Mouse (Mus musculus): ENCODE measurements at regions not wholly inside any gene's neighbourhood (a gene's known extent, or its start where the extent isn't known, plus 50 kb on each side); places are given as distances from the start of the nearest gene placed in this dataset.
A peak's percentile ranks its signal among the peaks of the same experiment; 100 is the strongest.

GRCm38 (mm10) chr1:137332108-137332769 is 372.0 kb upstream of the Nr5a2 start:
- DNase-seq (ENCODE audit: low read depth, low spot score): no peak

GRCm38 (mm10) chr1:137331746-137332107 is 371.5 kb upstream of the Nr5a2 start:
- no peak for DNase-seq (ENCODE audit: low read depth, low spot score)

GRCm38 (mm10) chr1:137330634-137331033 is 370.4 kb upstream of the Nr5a2 start:
- peak; percentile 54 for DNase-seq (ENCODE audit: low read depth, low spot score)

- DNase-seq (ENCODE audit: low read depth, low spot score): peak; percentile 58
Observed at GRCm38 (mm10) chr1:137323884-137324594, 363.8 kb upstream of the Nr5a2 start.

- no peak for DNase-seq (ENCODE audit: low read depth, low spot score)
Observed at GRCm38 (mm10) chr1:137323035-137323680, 362.9 kb upstream of the Nr5a2 start.

GRCm38 (mm10) chr1:137302757-137303422 is 342.6 kb upstream of the Nr5a2 start:
- DNase-seq (ENCODE audit: low read depth, low spot score): no peak

- peak; percentile 2 for DNase-seq (ENCODE audit: low read depth, low spot score)
Observed at GRCm38 (mm10) chr1:137297780-137298569, 337.7 kb upstream of the Nr5a2 start.

- DNase-seq (ENCODE audit: low read depth, low spot score): no peak
Observed at GRCm38 (mm10) chr1:137289456-137289855, 329.2 kb upstream of the Nr5a2 start.

- DNase-seq (ENCODE audit: low read depth, low spot score): no peak
Observed at GRCm38 (mm10) chr1:137283291-137283690, 323.0 kb upstream of the Nr5a2 start.

- DNase-seq (ENCODE audit: low read depth, low spot score): no peak
Observed at GRCm38 (mm10) chr1:137282457-137282856, 322.2 kb upstream of the Nr5a2 start.

- DNase-seq (ENCODE audit: low read depth, low spot score): no peak
Observed at GRCm38 (mm10) chr1:137280391-137281386, 320.4 kb upstream of the Nr5a2 start.

GRCm38 (mm10) chr1:137279981-137280380 is 319.7 kb upstream of the Nr5a2 start:
- DNase-seq (ENCODE audit: low read depth, low spot score): no peak

GRCm38 (mm10) chr1:137270659-137271612 is 310.7 kb upstream of the Nr5a2 start:
- DNase-seq (ENCODE audit: low read depth, low spot score): no peak

- DNase-seq (ENCODE audit: low read depth, low spot score): no peak
Observed at GRCm38 (mm10) chr1:137262806-137263370, 302.6 kb upstream of the Nr5a2 start.

GRCm38 (mm10) chr1:137262121-137262525 is 301.9 kb upstream of the Nr5a2 start:
- DNase-seq (ENCODE audit: low read depth, low spot score): no peak

- no peak for DNase-seq (ENCODE audit: low read depth, low spot score)
Observed at GRCm38 (mm10) chr1:137256294-137256693, 296.0 kb upstream of the Nr5a2 start.

GRCm38 (mm10) chr1:137255041-137255440 is 294.8 kb upstream of the Nr5a2 start:
- no peak for DNase-seq (ENCODE audit: low read depth, low spot score)

- DNase-seq (ENCODE audit: low read depth, low spot score): no peak
Observed at GRCm38 (mm10) chr1:137254634-137255033, 294.4 kb upstream of the Nr5a2 start.

GRCm38 (mm10) chr1:137227098-137227485 is 266.8 kb upstream of the Nr5a2 start:
- DNase-seq (ENCODE audit: low read depth, low spot score): no peak

All from CD4-positive, CD25-positive, alpha-beta regulatory T cell, adult 2 months (primary cell).